8 mouse cellular contexts compared by ENCODE assay signal in the genomic region with DNA sequence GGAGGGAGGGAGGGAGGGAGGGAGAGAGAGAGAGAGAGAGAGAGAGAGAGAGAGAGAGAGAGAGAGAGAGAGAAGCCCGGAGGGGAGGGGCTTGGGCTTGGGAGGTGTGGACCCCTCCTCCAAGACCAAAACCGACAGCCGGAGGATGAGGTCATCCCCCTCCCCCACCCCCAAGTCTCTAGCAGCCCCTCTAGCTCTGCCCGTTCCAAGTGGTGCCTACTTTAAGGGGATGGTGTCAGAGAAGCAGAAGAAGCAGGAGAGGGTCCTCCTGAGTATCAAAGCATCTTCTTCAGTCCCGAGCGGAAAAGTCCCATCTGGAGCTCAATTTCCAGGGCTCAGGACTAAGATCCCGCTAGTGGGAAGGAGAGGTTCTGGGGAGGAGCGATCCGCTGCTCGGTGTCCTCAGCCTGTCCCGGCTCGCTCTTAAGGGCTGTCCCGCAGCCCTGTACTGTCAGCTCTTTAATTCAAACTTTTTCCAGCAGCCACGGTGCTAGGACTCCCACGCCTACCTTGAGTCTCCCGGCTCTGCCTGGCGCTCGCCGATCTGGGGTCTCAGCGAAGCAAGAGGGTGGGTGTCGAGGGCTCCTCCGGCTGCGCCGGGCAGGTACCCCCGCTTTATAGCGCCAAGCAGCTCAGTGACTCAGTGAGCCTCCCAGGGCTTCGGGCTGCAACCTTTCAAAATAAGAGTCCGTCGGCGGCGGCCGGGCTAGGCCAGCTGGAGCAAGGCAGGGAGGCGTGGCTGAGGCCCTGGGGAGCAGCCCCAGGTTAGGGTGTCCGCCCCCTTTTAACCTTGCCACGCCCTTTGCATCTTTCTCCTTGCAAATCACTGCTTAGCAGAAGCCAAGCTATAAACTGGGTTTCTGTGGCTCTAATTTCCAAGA.
A peak's percentile ranks its signal among the peaks of the same experiment; 100 is the strongest.
DNase-seq lines count a peak whose midpoint lies in the region; ATAC-seq lines count a peak whose summit lies in the region.

No protein-coding gene starts in this region.

- H3K27ac ChIP-seq in hindbrain, embryonic 12.5 days: peak overlapping the region; percentile 75

- H3K36me3 ChIP-seq in hindbrain, embryonic 12.5 days: no peaks in the 10 kb centered on the region

- H3K9me3 ChIP-seq in hindbrain, embryonic 12.5 days (replicated peaks): no peaks in the 10 kb centered on the region

- ATAC-seq in hindbrain, embryonic 12.5 days (ENCODE audit: low FRiP score): peak; percentile 92

- peak overlapping the region; percentile 86 for H3K4me2 ChIP-seq in hindbrain, embryonic 12.5 days (replicated peaks)

- no peaks in the 10 kb centered on the region for H3K27me3 ChIP-seq in hindbrain, embryonic 12.5 days

- H3K4me1 ChIP-seq in hindbrain, embryonic 12.5 days: peaks cover 38% of the 10 kb centered on the region

- WGBS in hindbrain, embryonic 12.5 days: under 1% methylated on average over 35 of the region's 35 CpGs

- peak overlapping the region; percentile 65 for H3K4me3 ChIP-seq in hindbrain, embryonic 12.5 days

- peak overlapping the region; percentile 67 for H3K9ac ChIP-seq in hindbrain, embryonic 12.5 days

- peak; percentile 83 for DNase-seq in T-cell, adult 2 months (ENCODE audit: low spot score)
- DNase-seq in cerebellum, adult 9-10 months: peak; percentile 28
- peak; percentile 16 to 40 for DNase-seq in frontal cortex, postnatal 14 days (ENCODE audit: low spot score in 2 of 2)
- DNase-seq in layer of hippocampus, adult 9-11 months: peak; percentile 26
- DNase-seq in lung, postnatal 25 days (ENCODE audit: low spot score): peak; percentile 88
- DNase-seq in retina, postnatal 1 day: peak; percentile 87
- peak; percentile 69 for DNase-seq in urinary bladder, postnatal 10 days (ENCODE audit: low spot score)

Comparison
In these comparisons a context has a peak if more than half of its experiments do, and no peak if none do; other contexts are left out.
1. Peak in every context shown above with its lines: DNase-seq, ATAC-seq, H3K4me3 ChIP-seq and H3K27ac ChIP-seq.
2. DNase-seq: peak in every context shown above with its lines; median percentile 88 in lung, postnatal 25 days; 87 in retina, postnatal 1 day; 83 in T-cell, adult 2 months; 69 in urinary bladder, postnatal 10 days; 28 in cerebellum, adult 9-10 months; 28 in frontal cortex, postnatal 14 days; 26 in layer of hippocampus, adult 9-11 months.